Mouse (Mus musculus) forebrain, embryonic 15.5 days (tissue): Measurements from ENCODE around the gene Hes5. TPM values are rescaled to one million over a fixed set of nuclear protein-coding genes. Genes with fewer than 3 reads are reported as not detected.

ENCODE experiments used
- ATAC-seq: fragments of 200-750 bp; cut with Nextera tagmentation; replicated peaks from 2 replicates; pipeline ENCODE4 v1.8.0; 2017; ENCODE audit warnings: mild to moderate bottlenecking, moderate TSS enrichment, moderate library complexity
- H3K27ac ChIP-seq: fragments of 300-500 bp; sonication (generic); replicated peaks from 2 replicates; pipeline ENCODE4 v1.5.1; 2015; ENCODE audit warnings: mild to moderate bottlenecking, inconsistent platforms
- H3K27me3 ChIP-seq: fragments of 300-500 bp; sonication (generic); 2 replicates; pipeline ENCODE4 v1.6.1; 2015; ENCODE audit warnings: inconsistent platforms
- H3K36me3 ChIP-seq: fragments of 300-500 bp; sonication (generic); 2 replicates; pipeline ENCODE4 v1.6.1; 2015; ENCODE audit warnings: mild to moderate bottlenecking, inconsistent platforms
- H3K4me1 ChIP-seq: fragments of 300-500 bp; sonication (generic); 2 replicates; pipeline ENCODE4 v1.6.1; 2015; ENCODE audit warnings: inconsistent platforms
- H3K4me2 ChIP-seq: fragments of 300-500 bp; sonication (generic); replicated peaks from 2 replicates; pipeline ENCODE4 v1.6.1; 2015; ENCODE audit warnings: mild to moderate bottlenecking, inconsistent platforms
- H3K4me3 ChIP-seq: fragments of 300-500 bp; sonication (generic); 2 replicates; pipeline ENCODE4 v1.5.1; 2015; ENCODE audit warnings: mild to moderate bottlenecking, inconsistent platforms
- H3K9ac ChIP-seq: fragments of 300-500 bp; sonication (generic); replicated peaks from 2 replicates; pipeline ENCODE4 v1.6.1; 2015; ENCODE audit warnings: mild to moderate bottlenecking, inconsistent platforms
- H3K9me3 ChIP-seq: fragments of 300-500 bp; sonication (generic); 2 replicates; pipeline ENCODE4 v1.6.1; 2016; ENCODE audit warnings: inconsistent platforms
- WGBS: fragments of 180-500 bp; shearing (Covaris S2); methylation state at CpG from one replicate; pipeline ENCODE4 v1.1.7; 2015; ENCODE audit warnings: mixed read lengths; 5-methylcytosine and 5-hydroxymethylcytosine counted together
- polyA plus RNA-seq: library from polyadenylated mRNA; unstranded; fragments of >200 nt; fragmentation: Nextera tagmentation; extraction: Ambion mirVana; gene quantifications from 2 replicates; pipeline ENCODE4 v1.2.1, GENCODE M21; 2015

The Hes5 gene
- 125 and 127 TPM in 2 replicates for polyA plus RNA-seq

DNA sequence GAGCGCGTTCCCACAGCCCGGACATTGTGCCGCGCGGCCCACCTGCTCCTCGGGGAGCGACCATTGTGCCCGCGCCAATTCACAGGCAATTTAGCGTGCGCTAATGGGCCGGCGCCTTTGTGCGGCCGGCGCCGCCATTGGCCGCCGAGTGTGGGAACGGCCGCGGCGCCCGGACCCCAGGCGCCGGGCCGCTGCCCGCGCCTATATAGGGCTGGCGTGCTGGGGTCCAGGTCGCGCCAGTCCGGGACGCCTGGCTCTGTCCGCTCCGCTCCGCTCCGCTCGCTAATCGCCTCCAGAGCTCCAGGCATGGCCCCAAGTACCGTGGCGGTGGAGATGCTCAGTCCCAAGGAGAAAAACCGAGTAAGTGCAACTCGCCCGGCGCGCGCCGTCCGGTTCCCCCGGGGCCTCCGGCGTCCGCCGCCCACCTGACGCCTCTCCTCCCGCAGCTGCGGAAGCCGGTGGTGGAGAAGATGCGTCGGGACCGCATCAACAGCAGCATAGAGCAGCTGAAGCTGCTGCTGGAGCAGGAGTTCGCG lies at the start of gene Hes5:
TSS of gene Hes5 (plus strand) at position 234 of the 536 bp plus-strand sequence.
- Histone ChIP-seq H3K4me1 (peaks cover 80% of the 10 kb centered on the region), H3K4me2 (peak within 1 kb of the TSS; percentile 84), H3K27ac (peak within 1 kb of the TSS; percentile 96), H3K9ac (peak within 1 kb of the TSS; percentile 83), H3K9me3 (no peaks in the 10 kb centered on the region), H3K36me3 (no peaks in the 10 kb centered on the region), H3K27me3 (0 out of 2 replicates have a peak, but pooled peaks cover 3% of the 10 kb centered on the region), H3K4me3 (peak within 1 kb of the TSS; percentile 82)
- under 1% methylated on average over 65 of the region's 65 CpGs for WGBS
- ATAC-seq, result peak; percentile 62

DNA sequence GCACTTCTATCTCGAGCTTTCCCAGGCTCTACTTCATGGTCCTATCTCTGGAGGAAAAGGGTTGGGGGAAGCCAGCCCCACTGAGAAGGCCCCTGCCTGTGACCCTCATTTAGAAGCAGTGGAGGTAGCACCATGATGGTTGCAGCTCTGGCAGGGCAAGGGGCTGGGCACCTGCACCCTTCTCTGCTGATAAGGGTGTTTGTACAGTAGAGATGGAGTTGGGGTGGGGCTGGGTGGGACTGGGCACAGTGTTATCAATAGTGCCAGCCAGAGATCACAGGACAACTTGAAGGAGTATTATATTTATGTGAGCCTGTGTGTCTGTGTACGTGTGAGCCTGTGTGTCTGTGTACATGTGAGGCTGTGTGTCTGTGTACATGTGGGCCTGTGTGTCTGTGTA lies 49.1 kb upstream of the Hes5 start:
- peaks cover 4% of the 10 kb centered on the region for H3K4me1 ChIP-seq
- H3K9ac ChIP-seq, result no peak overlapping the region
- no peak overlapping the region for H3K27ac ChIP-seq
- no peak for ATAC-seq
- H3K4me3 ChIP-seq, result no peak overlapping the region
- WGBS, result 83% methylated on average over 2 of the region's 2 CpGs
- no peak overlapping the region for H3K4me2 ChIP-seq
- no peaks in the 10 kb centered on the region for H3K9me3 ChIP-seq
- H3K36me3 ChIP-seq, result no peaks in the 10 kb centered on the region
- H3K27me3 ChIP-seq, result no peaks in the 10 kb centered on the region

DNA sequence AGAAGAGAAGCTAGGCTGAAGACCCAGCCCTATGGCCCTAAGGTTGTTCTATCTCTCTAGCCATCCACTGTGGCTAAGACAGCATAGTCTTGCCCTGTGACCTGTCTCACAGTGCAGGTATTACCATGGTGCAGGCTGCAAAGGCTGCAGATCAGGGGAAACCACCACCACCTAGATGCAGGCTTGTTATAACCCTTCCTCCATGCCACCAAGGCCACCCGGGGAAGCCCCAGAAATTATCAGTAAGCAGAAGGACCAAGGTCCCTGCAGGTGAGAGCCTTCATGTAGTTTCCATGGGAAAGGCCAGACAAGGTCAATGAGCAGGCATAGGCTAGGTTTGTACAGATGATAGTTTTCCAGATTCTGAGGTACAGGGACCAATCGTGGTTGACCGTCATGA lies 46.9 kb upstream of the Hes5 start:
- H3K9ac ChIP-seq, result no peak overlapping the region

DNA sequence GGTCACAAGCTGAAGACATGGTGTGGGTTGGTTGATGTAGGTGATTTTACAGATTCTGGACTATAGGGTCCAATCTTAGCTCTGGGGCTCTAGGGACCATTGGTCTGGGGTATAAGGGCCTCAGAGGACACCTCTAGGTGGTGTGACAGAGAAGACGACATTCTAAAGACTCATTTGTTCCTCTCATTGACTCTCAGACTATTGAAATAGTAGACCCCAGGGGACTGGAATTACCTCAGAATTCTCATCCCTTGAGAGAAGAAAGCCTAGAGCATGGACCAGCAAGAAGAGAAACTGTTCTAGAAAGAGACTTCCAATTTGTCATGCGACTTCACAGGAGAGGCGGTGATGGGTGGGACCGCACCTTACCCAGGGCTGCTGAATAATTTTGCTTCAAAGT lies 46.5 kb upstream of the Hes5 start:
- no peak overlapping the region for H3K4me2 ChIP-seq
- ATAC-seq, result no peak

More for the DNA sequence above, 46.9 kb upstream of the Hes5 start:
- 92% methylated on average over 3 of the region's 3 CpGs for WGBS
- ATAC-seq, result no peak
- Histone ChIP-seq H3K4me1 (no peaks in the 10 kb centered on the region), H3K4me3 (no peak overlapping the region), H3K27me3 (no peaks in the 10 kb centered on the region), H3K9me3 (no peaks in the 10 kb centered on the region), H3K27ac (no peak overlapping the region), H3K36me3 (no peaks in the 10 kb centered on the region), H3K4me2 (no peak overlapping the region)

DNA sequence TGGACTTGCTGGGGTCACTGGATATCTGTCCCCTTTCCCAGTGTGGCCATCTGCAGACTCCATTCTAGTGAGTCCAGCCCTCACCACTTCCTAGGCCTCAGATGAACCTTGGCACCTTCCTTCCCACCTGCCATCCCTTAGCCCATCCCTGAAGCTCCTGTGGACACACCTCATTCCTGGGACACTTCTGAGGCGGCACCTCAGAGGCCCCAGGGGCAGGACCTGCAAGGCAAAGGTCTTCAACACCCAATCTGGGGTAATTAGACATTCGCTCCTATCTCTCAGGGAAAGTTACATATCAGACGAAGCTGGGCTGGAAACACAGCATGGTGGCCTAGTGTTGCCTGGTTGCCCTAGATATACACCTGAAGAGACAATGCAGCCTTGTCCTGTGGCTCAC lies 46.0 kb upstream of the Hes5 start:
- H3K4me1 ChIP-seq, result no peaks in the 10 kb centered on the region
- WGBS, result 92% methylated on average over 3 of the region's 3 CpGs
- ATAC-seq, result no peak
- H3K36me3 ChIP-seq, result no peaks in the 10 kb centered on the region
- no peak overlapping the region for H3K4me2 ChIP-seq
- no peak overlapping the region for H3K4me3 ChIP-seq
- H3K9ac ChIP-seq, result no peak overlapping the region
- H3K27ac ChIP-seq, result no peak overlapping the region
- H3K27me3 ChIP-seq, result no peaks in the 10 kb centered on the region
- no peaks in the 10 kb centered on the region for H3K9me3 ChIP-seq

More for the DNA sequence above, 46.5 kb upstream of the Hes5 start:
- Histone ChIP-seq H3K36me3 (no peaks in the 10 kb centered on the region), H3K4me3 (no peak overlapping the region), H3K9me3 (no peaks in the 10 kb centered on the region), H3K27me3 (no peaks in the 10 kb centered on the region), H3K27ac (no peak overlapping the region), H3K4me1 (no peaks in the 10 kb centered on the region), H3K9ac (no peak overlapping the region)
- 93% methylated on average over 4 of the region's 4 CpGs for WGBS

DNA sequence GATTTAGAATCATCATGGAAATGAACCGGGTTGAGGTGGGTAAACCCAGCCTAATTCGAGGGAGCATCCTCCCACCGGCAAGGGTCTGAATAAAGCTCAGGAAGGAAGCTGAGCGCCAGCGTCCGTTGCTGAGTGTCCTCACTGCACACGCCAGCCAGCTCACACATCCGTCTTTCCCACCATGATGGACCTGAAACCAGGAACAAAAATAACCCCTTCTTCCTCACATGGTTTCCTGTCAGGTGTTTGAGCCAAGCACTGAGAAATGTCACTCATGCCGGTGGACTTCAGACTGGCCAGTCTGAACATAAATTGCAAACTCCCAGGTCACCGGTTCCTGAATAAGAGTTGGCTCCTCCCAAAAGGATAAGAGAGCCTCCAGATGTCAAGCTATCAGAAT lies 45.4 kb upstream of the Hes5 start:
- WGBS, result 91% methylated on average over 10 of the region's 10 CpGs

DNA sequence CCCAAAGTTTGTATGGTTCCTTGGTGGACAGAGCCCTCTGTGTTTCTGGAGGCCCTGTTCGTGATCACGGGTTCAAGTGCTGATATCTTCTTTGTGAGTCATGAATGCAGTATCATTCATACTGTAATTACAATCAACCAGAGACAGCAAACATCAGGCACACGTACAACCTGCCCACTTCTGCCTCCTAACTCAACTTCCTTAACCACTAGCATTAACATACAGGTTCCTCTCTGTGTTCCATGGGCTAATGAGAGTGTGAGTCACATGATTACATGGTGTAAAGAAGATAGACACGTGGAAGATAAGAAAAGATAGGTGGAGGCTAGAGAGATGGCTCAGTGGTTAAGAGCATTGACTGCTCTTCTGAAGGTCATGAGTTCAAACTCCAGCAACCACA lies 44.1 kb upstream of the Hes5 start:
- ATAC-seq, result no peak
- Histone ChIP-seq H3K27ac (no peak overlapping the region), H3K4me1 (no peaks in the 10 kb centered on the region), H3K4me3 (no peak overlapping the region), H3K27me3 (no peaks in the 10 kb centered on the region), H3K9me3 (no peaks in the 10 kb centered on the region), H3K9ac (no peak overlapping the region), H3K4me2 (no peak overlapping the region), H3K36me3 (no peaks in the 10 kb centered on the region)
- 83% methylated on average over 4 of the region's 4 CpGs for WGBS

More for the DNA sequence above, 45.4 kb upstream of the Hes5 start:
- H3K27me3 ChIP-seq, result no peaks in the 10 kb centered on the region
- H3K9me3 ChIP-seq, result no peaks in the 10 kb centered on the region
- H3K9ac ChIP-seq, result no peak overlapping the region
- no peak overlapping the region for H3K4me3 ChIP-seq
- no peak overlapping the region for H3K4me2 ChIP-seq
- ATAC-seq, result no peak
- no peaks in the 10 kb centered on the region for H3K36me3 ChIP-seq
- H3K4me1 ChIP-seq, result no peaks in the 10 kb centered on the region
- H3K27ac ChIP-seq, result no peak overlapping the region

DNA sequence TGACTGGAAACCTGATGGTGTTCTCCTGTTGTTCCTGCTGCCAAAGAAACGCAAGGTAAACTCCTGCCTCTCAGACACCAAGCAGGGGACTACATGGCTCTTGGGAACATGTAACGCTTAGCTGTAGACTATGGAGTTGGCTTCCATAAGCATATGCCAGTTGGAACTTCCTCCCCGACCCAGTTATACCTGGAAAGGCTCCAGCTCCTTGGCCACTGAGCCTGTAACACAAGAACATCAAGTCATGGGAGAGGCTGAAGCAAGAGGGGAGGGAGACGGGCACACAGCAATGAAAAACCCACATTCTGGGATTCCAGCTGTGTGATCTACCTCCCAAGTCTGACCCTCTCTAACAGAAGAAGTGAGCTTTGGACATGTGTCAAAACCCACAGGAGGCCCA lies 38.4 kb upstream of the Hes5 start:
- WGBS, result 80% methylated on average over 4 of the region's 4 CpGs
- no peaks in the 10 kb centered on the region for H3K9me3 ChIP-seq

DNA sequence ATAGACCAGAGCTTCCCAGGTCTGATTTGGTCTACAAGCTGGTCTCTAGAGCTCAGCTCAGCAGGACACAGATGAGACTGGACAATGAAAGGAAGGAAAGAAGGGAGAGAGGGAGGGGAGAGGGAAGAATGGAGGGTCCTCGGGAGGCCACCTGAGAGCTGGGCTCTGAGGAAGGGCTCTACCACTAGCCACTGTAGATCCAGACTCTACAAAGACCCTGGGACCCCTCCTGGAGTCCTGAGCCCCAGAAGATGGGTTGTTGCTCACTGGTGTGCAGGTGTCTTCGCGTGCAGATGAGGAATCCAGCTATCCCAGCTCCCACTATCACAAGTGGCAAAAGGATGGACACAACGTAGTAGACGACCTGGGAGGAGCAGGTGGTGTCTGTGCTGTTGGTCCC lies 37.8 kb upstream of the Hes5 start:
- no peak for ATAC-seq
- H3K27me3 ChIP-seq, result no peaks in the 10 kb centered on the region
- no peaks in the 10 kb centered on the region for H3K9me3 ChIP-seq
- no peak overlapping the region for H3K27ac ChIP-seq
- no peak overlapping the region for H3K4me3 ChIP-seq
- H3K9ac ChIP-seq, result no peak overlapping the region
- H3K4me1 ChIP-seq, result no peaks in the 10 kb centered on the region
- 82% methylated on average over 5 of the region's 5 CpGs for WGBS
- no peaks in the 10 kb centered on the region for H3K36me3 ChIP-seq
- H3K4me2 ChIP-seq, result no peak overlapping the region

More for the DNA sequence above, 38.4 kb upstream of the Hes5 start:
- Histone ChIP-seq H3K36me3 (no peaks in the 10 kb centered on the region), H3K4me2 (no peak overlapping the region), H3K27ac (no peak overlapping the region), H3K9ac (no peak overlapping the region), H3K4me3 (no peak overlapping the region), H3K4me1 (no peaks in the 10 kb centered on the region), H3K27me3 (no peaks in the 10 kb centered on the region)
- ATAC-seq, result no peak

DNA sequence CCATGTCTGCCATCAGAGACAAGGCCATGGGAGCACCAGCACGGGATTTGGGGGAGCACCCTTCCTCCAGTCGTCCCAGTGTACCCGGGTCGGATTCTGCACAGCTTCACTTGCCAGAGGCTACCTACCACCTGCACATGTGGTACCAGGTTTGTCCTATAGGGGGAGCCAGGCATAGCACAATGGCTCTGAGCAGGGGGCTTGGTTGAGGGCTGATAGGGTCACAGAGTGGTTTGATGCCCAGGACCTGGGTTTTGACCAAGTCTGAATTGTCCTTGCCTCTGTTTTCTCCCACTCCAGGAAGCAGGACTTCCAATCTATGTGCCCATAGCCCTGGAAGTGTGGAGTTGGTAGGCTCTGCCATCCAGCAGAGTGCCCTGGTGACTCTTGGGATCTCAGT lies 35.3 kb upstream of the Hes5 start:
- WGBS, result 54% methylated on average over 4 of the region's 4 CpGs
- Histone ChIP-seq H3K4me2 (no peak overlapping the region), H3K9ac (no peak overlapping the region), H3K4me1 (no peaks in the 10 kb centered on the region), H3K27ac (no peak overlapping the region), H3K27me3 (no peaks in the 10 kb centered on the region), H3K9me3 (no peaks in the 10 kb centered on the region), H3K4me3 (no peak overlapping the region), H3K36me3 (no peaks in the 10 kb centered on the region)
- no peak for ATAC-seq

DNA sequence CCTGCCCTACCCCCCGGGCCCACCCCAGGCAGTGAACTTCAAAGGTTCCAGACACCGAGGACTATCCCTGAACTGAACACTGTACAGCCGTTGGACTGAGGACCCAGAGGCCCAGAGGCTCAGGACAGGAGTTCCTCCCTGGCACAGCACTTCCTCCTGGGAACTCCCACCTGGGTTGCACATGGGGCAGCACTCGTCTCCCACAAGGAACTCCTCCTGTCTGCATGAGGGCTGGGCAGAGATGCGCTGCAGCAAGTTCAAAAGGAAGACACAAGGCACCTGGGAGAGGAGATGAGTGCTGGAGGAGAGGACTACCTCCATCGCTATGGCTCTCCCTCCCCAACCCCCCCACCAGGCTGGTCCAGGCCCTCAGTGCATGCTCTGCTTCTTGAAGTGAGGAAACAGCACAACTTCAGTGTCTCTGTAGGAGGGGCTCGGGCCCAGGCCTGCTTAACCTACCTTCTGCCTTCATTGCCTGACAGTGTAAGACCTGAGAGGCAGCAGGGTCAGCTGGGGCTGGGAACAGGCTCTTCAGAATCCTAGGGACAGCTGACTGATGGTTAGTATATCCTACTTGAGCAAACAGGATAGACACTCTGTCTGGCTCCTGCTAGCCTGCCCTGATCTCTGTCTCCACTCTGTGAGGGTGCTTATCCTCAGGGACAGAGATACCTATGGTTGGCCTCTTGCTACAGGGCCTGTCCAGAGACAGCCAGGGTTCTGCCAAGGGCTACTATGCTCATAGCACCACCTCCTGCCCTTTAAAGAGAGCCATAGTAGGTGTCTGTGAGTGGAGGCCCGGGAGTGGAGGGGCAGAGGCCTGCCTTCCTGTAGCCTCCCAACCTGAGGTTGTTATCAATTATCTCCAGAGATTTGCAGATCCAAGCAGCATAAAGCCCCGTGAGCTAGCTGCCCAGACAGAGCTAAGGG lies 33.5 kb upstream of the Hes5 start:
- H3K4me3 ChIP-seq, result no peak overlapping the region
- H3K36me3 ChIP-seq, result no peaks in the 10 kb centered on the region
- H3K27ac ChIP-seq, result no peak overlapping the region
- no peak for ATAC-seq
- no peak overlapping the region for H3K9ac ChIP-seq
- H3K4me2 ChIP-seq, result no peak overlapping the region
- 71% methylated on average over 9 of the region's 9 CpGs for WGBS
- H3K4me1 ChIP-seq, result no peaks in the 10 kb centered on the region
- no peaks in the 10 kb centered on the region for H3K27me3 ChIP-seq
- H3K9me3 ChIP-seq, result no peaks in the 10 kb centered on the region

DNA sequence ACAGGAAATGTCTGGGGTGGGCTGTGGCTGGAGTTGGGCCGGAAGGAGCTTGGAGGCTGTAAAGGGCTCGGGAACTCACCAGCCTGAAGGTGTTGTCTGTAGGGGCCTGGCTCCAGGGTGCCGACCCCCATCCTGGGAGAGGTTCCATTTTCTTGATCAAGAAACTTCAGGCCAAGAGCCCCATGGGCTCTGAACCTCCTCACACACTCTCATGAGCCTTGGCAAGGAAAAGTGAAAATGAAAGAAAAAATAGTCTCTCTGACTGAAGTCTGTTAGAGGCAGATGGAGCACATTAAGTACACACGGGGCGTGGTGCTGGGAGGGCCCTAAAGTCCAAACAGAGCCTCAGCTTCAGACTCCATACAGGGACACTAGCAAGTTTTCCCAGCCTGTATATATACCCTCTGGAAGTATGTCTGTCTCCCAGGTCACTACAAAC lies 32.8 kb upstream of the Hes5 start:
- no peak overlapping the region for H3K9ac ChIP-seq
- 79% methylated on average over 5 of the region's 5 CpGs for WGBS
- no peaks in the 10 kb centered on the region for H3K36me3 ChIP-seq
- H3K4me1 ChIP-seq, result no peaks in the 10 kb centered on the region
- H3K27ac ChIP-seq, result no peak overlapping the region
- H3K27me3 ChIP-seq, result no peaks in the 10 kb centered on the region
- no peak for ATAC-seq
- no peaks in the 10 kb centered on the region for H3K9me3 ChIP-seq
- H3K4me2 ChIP-seq, result no peak overlapping the region
- H3K4me3 ChIP-seq, result no peak overlapping the region
